ENCODE assay signal across 13 mouse cellular contexts in genomic region chr5:113791197-113792095, GRCm38 (mm10). TPM values are rescaled to one million over a fixed set of nuclear protein-coding genes. Genes with fewer than 3 reads are reported as not detected.
DNase-seq lines count a peak whose midpoint lies in the region; ATAC-seq and TF ChIP-seq lines count a peak whose summit lies in the region.
"Had no signal": no experiment of that assay in that cellular context is flagged by ENCODE, and none has a peak within 500 bp of the region (broad histone marks: within the 10 kb centered on the region; RNA-seq: fewer than 3 reads in every experiment).

No protein-coding gene starts in this region.

- 69% methylated on average over 16 of the region's 16 CpGs for WGBS in lung, embryonic 15.5 days
- WGBS in embryonic facial prominence, embryonic 14.5 days, result 83% methylated on average over 16 of the region's 16 CpGs
- whole genome bisulfite sequencing in limb, embryonic 10.5 days, result 85% methylated on average over 16 of the region's 16 CpGs

- H3K4me1 ChIP-seq in lung, embryonic 15.5 days, result peaks cover 53% of the 10 kb centered on the region
- H3K4me1 ChIP-seq in embryonic facial prominence, embryonic 14.5 days (ENCODE audit: control insufficient read depth, insufficient read depth, low read length), result peaks cover 23% of the 10 kb centered on the region
- H3K4me1 ChIP-seq in limb, embryonic 10.5 days, result peaks cover 96% of the 10 kb centered on the region

- no peaks in the 10 kb centered on the region for H3K27me3 ChIP-seq in lung, embryonic 15.5 days
- H3K27me3 ChIP-seq in embryonic facial prominence, embryonic 14.5 days (replicated peaks; ENCODE audit: control insufficient read depth, insufficient read depth, low read length), result no peaks in the 10 kb centered on the region
- no peaks in the 10 kb centered on the region for H3K27me3 ChIP-seq in limb, embryonic 10.5 days (ENCODE audit: low read depth, poor library complexity, severe bottlenecking)
- no peaks in the 10 kb centered on the region for H3K27me3 ChIP-seq in myocyte (ENCODE audit: control insufficient read depth, insufficient read depth, insufficient read length)

- no peak for ATAC-seq in lung, embryonic 15.5 days (ENCODE audit: borderline replicate concordance, extremely low read depth, low FRiP score, low TSS enrichment)
- ATAC-seq in embryonic facial prominence, embryonic 14.5 days (ENCODE audit: low read depth), result no peak
- ATAC-seq: forebrain, embryonic 14.5 days had no signal

- no peak for DNase-seq in lung, postnatal 10 days
- DNase-seq in embryonic facial prominence, embryonic 14.5 days (ENCODE audit: low spot score), result no peak
- DNase-seq in limb, embryonic 10.5 days (ENCODE audit: low spot score), result no peak
- DNase-seq in cerebellum, postnatal 14 days, result no peak
- no peak for DNase-seq in layer of hippocampus, postnatal 36 days
- DNase-seq: cerebellum, postnatal 25 days; gastrocnemius, postnatal 14 days; right cerebral cortex, postnatal 14 days; thymus, adult 2 months had no signal

- H3ac ChIP-seq in myocyte (ENCODE audit: control insufficient read depth, insufficient read length), result no peak overlapping the region

- H3K9me3 ChIP-seq in lung, embryonic 15.5 days, result no peaks in the 10 kb centered on the region
- H3K9me3 ChIP-seq in embryonic facial prominence, embryonic 14.5 days (ENCODE audit: control insufficient read depth, low read length), result no peaks in the 10 kb centered on the region
- H3K9me3 ChIP-seq in limb, embryonic 10.5 days (replicated peaks), result no peaks in the 10 kb centered on the region

- peak; percentile 17 for TF ChIP-seq POLR2A in myocyte (IDR thresholded peaks at IDR 0.05; ENCODE audit: insufficient read length, low read depth)

- H3K4me3 ChIP-seq in lung, embryonic 15.5 days, result no peak overlapping the region
- H3K4me3 ChIP-seq in embryonic facial prominence, embryonic 14.5 days (ENCODE audit: low read depth, low read length), result no peak overlapping the region
- no peak overlapping the region for H3K4me3 ChIP-seq in limb, embryonic 10.5 days
- no peak overlapping the region for H3K4me3 ChIP-seq in myocyte

- no peak overlapping the region for H3K9ac ChIP-seq in lung, embryonic 15.5 days
- H3K9ac ChIP-seq in embryonic facial prominence, embryonic 14.5 days (ENCODE audit: low read depth, low read length), result 0 out of 2 replicates have a peak overlapping the region, but pooled peaks have one; percentile 19
- H3K9ac ChIP-seq: hindbrain, embryonic 14.5 days had no signal

- peak overlapping the region; percentile 84; the same call in 1 of the 2 replicates for H3K27ac ChIP-seq in lung, embryonic 15.5 days
- H3K27ac ChIP-seq in embryonic facial prominence, embryonic 14.5 days (replicated peaks; ENCODE audit: low read depth, low read length), result no peak overlapping the region
- H3K27ac ChIP-seq in limb, embryonic 10.5 days, result peak overlapping the region; percentile 84
- H3K27ac ChIP-seq: hindbrain, embryonic 14.5 days had no signal

- H3K79me2 ChIP-seq in myocyte (ENCODE audit: control insufficient read depth, insufficient read depth), result no peaks in the 10 kb centered on the region

- H3K4me2 ChIP-seq in lung, embryonic 15.5 days, result no peak overlapping the region
- H3K4me2 ChIP-seq in embryonic facial prominence, embryonic 14.5 days (ENCODE audit: low read depth, low read length), result no peak overlapping the region
- H3K4me2 ChIP-seq in myocyte (ENCODE audit: low read depth), result no peak overlapping the region
- H3K4me2 ChIP-seq: hindbrain, embryonic 14.5 days had no signal

- H3K36me3 ChIP-seq in lung, embryonic 15.5 days, result 0 out of 2 replicates have a peak, but pooled peaks cover 4% of the 10 kb centered on the region
- H3K36me3 ChIP-seq in embryonic facial prominence, embryonic 14.5 days (ENCODE audit: control insufficient read depth, insufficient read depth, low read length), result peaks cover 28% of the 10 kb centered on the region
- H3K36me3 ChIP-seq in limb, embryonic 10.5 days, result peaks cover 45% of the 10 kb centered on the region
- no peaks in the 10 kb centered on the region for H3K36me3 ChIP-seq in myocyte (ENCODE audit: control insufficient read depth, insufficient read depth)

TF ChIP-seq in myocyte, 11 proteins besides CTCF, POLR2A, EP300 and RAD21:
- TF ChIP-seq USF1 (IDR thresholded peaks at IDR 0.05; ENCODE audit: low read depth), result no peak
- no peak for TF ChIP-seq SRF (IDR thresholded peaks at IDR 0.05; ENCODE audit: control insufficient read depth, insufficient read length, low read depth)
- TF ChIP-seq MYOD1 (IDR thresholded peaks at IDR 0.05; ENCODE audit: control insufficient read depth in 1 of 3, insufficient read length in 2 of 3, low read depth in 2 of 3), result peak in 1 of 3 experiments; percentile 33
- TF ChIP-seq MYOG (IDR thresholded peaks at IDR 0.05; ENCODE audit: control insufficient read depth in 1 of 3, insufficient read depth in 1 of 3, insufficient read length in 2 of 3, low read depth in 2 of 3), result peak in 1 of 3 experiments; percentile 38
- peak; percentile 81 for TF ChIP-seq POLR2AphosphoS2 (IDR thresholded peaks at IDR 0.05; ENCODE audit: insufficient read length, low read depth)
TF ChIP-seq in myocyte: peak in this region for 3.

RNA-seq across cellular contexts. Expression of gene Tmem119, which starts 8.9 kb away (rescaled TPM):
- 47.0 and 48.1 TPM in 2 replicates for polyA plus RNA-seq in lung, embryonic 15.5 days (2015; fragmentation: Nextera tagmentation; extraction: Ambion mirVana)
- 94.4 and 109 TPM in 2 replicates for polyA plus RNA-seq in embryonic facial prominence, embryonic 14.5 days (2014; fragmentation: Nextera tagmentation; extraction: Ambion mirVana)
- polyA plus RNA-seq in limb, embryonic 10.5 days (2016; fragmentation: Nextera tagmentation; extraction: Ambion mirVana), result 159 and 218 TPM in 2 replicates
- 62.0 TPM for polyA plus RNA-seq in myocyte (2012; fragmentation: generic; extraction: Trizol)
- total RNA-seq in layer of hippocampus, postnatal 36 days (2021), result 10 to 100 TPM; 22.0 to 25.7 TPM

RNA-seq across cellular contexts. Expression of gene Iscu, which starts 18.9 kb away (rescaled TPM):
- polyA plus RNA-seq in lung, embryonic 15.5 days (2015; fragmentation: Nextera tagmentation; extraction: Ambion mirVana), result 108 and 111 TPM in 2 replicates
- polyA plus RNA-seq in embryonic facial prominence, embryonic 14.5 days (2014; fragmentation: Nextera tagmentation; extraction: Ambion mirVana), result 103 and 107 TPM in 2 replicates
- 106 and 112 TPM in 2 replicates for polyA plus RNA-seq in limb, embryonic 10.5 days (2016; fragmentation: Nextera tagmentation; extraction: Ambion mirVana)
- polyA plus RNA-seq in myocyte (2012; fragmentation: generic; extraction: Trizol), result 163 TPM
- total RNA-seq in layer of hippocampus, postnatal 36 days (2021), result 100 to 1,000 TPM; 110 to 126 TPM

RNA-seq across cellular contexts. Expression of gene Sart3, which starts 19.1 kb away (rescaled TPM):
- polyA plus RNA-seq in lung, embryonic 15.5 days (2015; fragmentation: Nextera tagmentation; extraction: Ambion mirVana), result 55.4 and 58.8 TPM in 2 replicates
- 37.2 and 39.3 TPM in 2 replicates for polyA plus RNA-seq in embryonic facial prominence, embryonic 14.5 days (2014; fragmentation: Nextera tagmentation; extraction: Ambion mirVana)
- 90.9 and 100 TPM in 2 replicates for polyA plus RNA-seq in limb, embryonic 10.5 days (2016; fragmentation: Nextera tagmentation; extraction: Ambion mirVana)
- polyA plus RNA-seq in myocyte (2012; fragmentation: generic; extraction: Trizol), result 29.3 TPM
- 10 to 100 TPM; 51.2 to 56.8 TPM for total RNA-seq in layer of hippocampus, postnatal 36 days (2021)

RNA-seq across cellular contexts. Expression of gene Selplg, which starts 41.0 kb away (rescaled TPM):
- 4.6 and 8.2 TPM in 2 replicates for polyA plus RNA-seq in lung, embryonic 15.5 days (2015; fragmentation: Nextera tagmentation; extraction: Ambion mirVana)
- polyA plus RNA-seq in embryonic facial prominence, embryonic 14.5 days (2014; fragmentation: Nextera tagmentation; extraction: Ambion mirVana), result 4.9 and 5.2 TPM in 2 replicates
- polyA plus RNA-seq in limb, embryonic 10.5 days (2016; fragmentation: Nextera tagmentation; extraction: Ambion mirVana), result 0.60 and 0.80 TPM in 2 replicates
- polyA plus RNA-seq in myocyte (2012; fragmentation: generic; extraction: Trizol), result not detected
- 10 to 100 TPM; 30.2 to 30.3 TPM for total RNA-seq in layer of hippocampus, postnatal 36 days (2021)

RNA-seq across cellular contexts. Expression of gene Ficd, which starts 55.8 kb away (rescaled TPM):
- polyA plus RNA-seq in lung, embryonic 15.5 days (2015; fragmentation: Nextera tagmentation; extraction: Ambion mirVana), result 5.4 and 6.6 TPM in 2 replicates
- polyA plus RNA-seq in embryonic facial prominence, embryonic 14.5 days (2014; fragmentation: Nextera tagmentation; extraction: Ambion mirVana), result 5.4 and 6.4 TPM in 2 replicates
- polyA plus RNA-seq in limb, embryonic 10.5 days (2016; fragmentation: Nextera tagmentation; extraction: Ambion mirVana), result 3.3 and 3.4 TPM in 2 replicates
- polyA plus RNA-seq in myocyte (2012; fragmentation: generic; extraction: Trizol), result 5.0 TPM
- total RNA-seq in layer of hippocampus, postnatal 36 days (2021), result 10 to 100 TPM; 11.8 to 12.6 TPM
